Mouse (Mus musculus): ENCODE measurements around the gene Snx3. TPM values are rescaled to one million over a fixed set of nuclear protein-coding genes. Genes with fewer than 3 reads are reported as not detected.

The Snx3 gene
- polyA plus RNA-seq, 1 experiment from 2014 or later, result 249 TPM

- WGBS (ENCODE audit: insufficient replicate concordance), result 84% methylated on average over 8 of the region's 8 CpGs
- H3K9ac ChIP-seq (ENCODE audit: low read depth, low read length), result no peak overlapping the region
- H3K4me1 ChIP-seq (ENCODE audit: control insufficient read depth, low read depth, low read length), result peaks cover 28% of the 10 kb centered on the region
- no peaks in the 10 kb centered on the region for H3K27me3 ChIP-seq (ENCODE audit: control insufficient read depth, insufficient read depth, low read depth, low read length)
- no peak for ATAC-seq (ENCODE audit: low read depth)
- H3K4me3 ChIP-seq (ENCODE audit: low read depth, low read length), result no peak overlapping the region
- no peaks in the 10 kb centered on the region for H3K9me3 ChIP-seq (replicated peaks; ENCODE audit: control insufficient read depth, low read length)
- H3K4me2 ChIP-seq (ENCODE audit: low read depth, low read length), result no peak overlapping the region
- H3K36me3 ChIP-seq (ENCODE audit: control insufficient read depth, insufficient read depth), result peaks cover 2% of the 10 kb centered on the region; the same call in 1 of the 2 replicates
- H3K27ac ChIP-seq (ENCODE audit: low read length), result peak overlapping the region; percentile 99
Observed at GRCm38 (mm10) chr10:42500611-42501010, 1.2 kb upstream of the Snx3 start.

- Histone ChIP-seq H3K9ac (ENCODE audit: low read depth, low read length) (peak overlapping the region; percentile 100), H3K4me1 (ENCODE audit: control insufficient read depth, low read depth, low read length) (peaks cover 28% of the 10 kb centered on the region), H3K27ac (ENCODE audit: low read length) (peak overlapping the region; percentile 99), H3K4me3 (ENCODE audit: low read depth, low read length) (peak overlapping the region; percentile 99), H3K27me3 (ENCODE audit: control insufficient read depth, insufficient read depth, low read depth, low read length) (no peaks in the 10 kb centered on the region), H3K4me2 (ENCODE audit: low read depth, low read length) (peak overlapping the region; percentile 64), H3K9me3 (replicated peaks; ENCODE audit: control insufficient read depth, low read length) (no peaks in the 10 kb centered on the region), H3K36me3 (ENCODE audit: control insufficient read depth, insufficient read depth) (peaks cover 2% of the 10 kb centered on the region; the same call in 1 of the 2 replicates)
- WGBS (ENCODE audit: insufficient replicate concordance), result 63% methylated on average over 5 of the region's 5 CpGs
- ATAC-seq (ENCODE audit: low read depth), result no peak
Observed at GRCm38 (mm10) chr10:42501161-42501560, 669 bp upstream of the Snx3 start.

- Histone ChIP-seq H3K4me3 (ENCODE audit: low read depth, low read length) (peak overlapping the region; percentile 99), H3K4me2 (ENCODE audit: low read depth, low read length) (peak overlapping the region; percentile 76), H3K4me1 (ENCODE audit: control insufficient read depth, low read depth, low read length) (peaks cover 31% of the 10 kb centered on the region), H3K36me3 (ENCODE audit: control insufficient read depth, insufficient read depth) (peaks cover 2% of the 10 kb centered on the region; the same call in 1 of the 2 replicates), H3K9me3 (replicated peaks; ENCODE audit: control insufficient read depth, low read length) (no peaks in the 10 kb centered on the region), H3K9ac (ENCODE audit: low read depth, low read length) (peak overlapping the region; percentile 100), H3K27me3 (ENCODE audit: control insufficient read depth, insufficient read depth, low read depth, low read length) (no peaks in the 10 kb centered on the region), H3K27ac (ENCODE audit: low read length) (peak overlapping the region; percentile 99)
- WGBS (ENCODE audit: insufficient replicate concordance), result under 1% methylated on average over 53 of the region's 55 CpGs
- peak; percentile 33 for ATAC-seq (ENCODE audit: low read depth)
Observed at GRCm38 (mm10) chr10:42502349-42503111, 700 bp downstream of the Snx3 start.

GRCm38 (mm10) chr10:42504096-42504710 is 2.4 kb downstream of the Snx3 start:
- Histone ChIP-seq H3K9ac (ENCODE audit: low read depth, low read length) (no peak overlapping the region), H3K36me3 (ENCODE audit: control insufficient read depth, insufficient read depth) (peaks cover 5% of the 10 kb centered on the region), H3K4me2 (ENCODE audit: low read depth, low read length) (peak overlapping the region; percentile 76), H3K27ac (ENCODE audit: low read length) (peak overlapping the region; percentile 39), H3K9me3 (replicated peaks; ENCODE audit: control insufficient read depth, low read length) (no peaks in the 10 kb centered on the region), H3K27me3 (ENCODE audit: control insufficient read depth, insufficient read depth, low read depth, low read length) (no peaks in the 10 kb centered on the region), H3K4me3 (ENCODE audit: low read depth, low read length) (peak overlapping the region; percentile 99), H3K4me1 (ENCODE audit: control insufficient read depth, low read depth, low read length) (peaks cover 28% of the 10 kb centered on the region)
- ATAC-seq (ENCODE audit: low read depth), result no peak
- 55% methylated on average over 10 of the region's 10 CpGs for WGBS (ENCODE audit: insufficient replicate concordance)

- peaks cover 2% of the 10 kb centered on the region for H3K36me3 ChIP-seq (ENCODE audit: control insufficient read depth, insufficient read depth)
- no peak overlapping the region for H3K9ac ChIP-seq (ENCODE audit: low read depth, low read length)
- H3K9me3 ChIP-seq (replicated peaks; ENCODE audit: control insufficient read depth, low read length), result no peaks in the 10 kb centered on the region
- peaks cover 36% of the 10 kb centered on the region for H3K4me1 ChIP-seq (ENCODE audit: control insufficient read depth, low read depth, low read length)
- no peak overlapping the region; the same call in 1 of the 2 replicates for H3K27ac ChIP-seq (ENCODE audit: low read length)
- no peak for ATAC-seq (ENCODE audit: low read depth)
- no peaks in the 10 kb centered on the region for H3K27me3 ChIP-seq (ENCODE audit: control insufficient read depth, insufficient read depth, low read depth, low read length)
- WGBS (ENCODE audit: insufficient replicate concordance), result 57% methylated on average over 6 of the region's 6 CpGs
- H3K4me3 ChIP-seq (ENCODE audit: low read depth, low read length), result no peak overlapping the region
- H3K4me2 ChIP-seq (ENCODE audit: low read depth, low read length), result no peak overlapping the region
Observed at GRCm38 (mm10) chr10:42510141-42510540, 8.3 kb downstream of the Snx3 start.

GRCm38 (mm10) chr10:42511184-42512135 is 9.6 kb downstream of the Snx3 start:
- ATAC-seq (ENCODE audit: low read depth), result peak; percentile 86
- peak overlapping the region; percentile 13 for H3K9ac ChIP-seq (ENCODE audit: low read depth, low read length)
- peaks cover 41% of the 10 kb centered on the region for H3K4me1 ChIP-seq (ENCODE audit: control insufficient read depth, low read depth, low read length)

GRCm38 (mm10) chr10:42514125-42514524 is 12.3 kb downstream of the Snx3 start:
- Histone ChIP-seq H3K27me3 (ENCODE audit: control insufficient read depth, insufficient read depth, low read depth, low read length) (no peaks in the 10 kb centered on the region), H3K9ac (ENCODE audit: low read depth, low read length) (no peak overlapping the region), H3K36me3 (ENCODE audit: control insufficient read depth, insufficient read depth) (no peaks in the 10 kb centered on the region), H3K9me3 (replicated peaks; ENCODE audit: control insufficient read depth, low read length) (no peaks in the 10 kb centered on the region), H3K4me2 (ENCODE audit: low read depth, low read length) (no peak overlapping the region), H3K4me3 (ENCODE audit: low read depth, low read length) (no peak overlapping the region), H3K27ac (ENCODE audit: low read length) (no peak overlapping the region), H3K4me1 (ENCODE audit: control insufficient read depth, low read depth, low read length) (peaks cover 53% of the 10 kb centered on the region)
- ATAC-seq (ENCODE audit: low read depth), result no peak

More at GRCm38 (mm10) chr10:42511184-42512135, 9.6 kb downstream of the Snx3 start:
- Histone ChIP-seq H3K4me2 (ENCODE audit: low read depth, low read length) (peak overlapping the region; percentile 46), H3K4me3 (ENCODE audit: low read depth, low read length) (peak overlapping the region; percentile 23), H3K27ac (ENCODE audit: low read length) (peak overlapping the region; percentile 90), H3K36me3 (ENCODE audit: control insufficient read depth, insufficient read depth) (peaks cover 2% of the 10 kb centered on the region; the same call in 1 of the 2 replicates), H3K9me3 (replicated peaks; ENCODE audit: control insufficient read depth, low read length) (no peaks in the 10 kb centered on the region), H3K27me3 (ENCODE audit: control insufficient read depth, insufficient read depth, low read depth, low read length) (no peaks in the 10 kb centered on the region)
- WGBS (ENCODE audit: insufficient replicate concordance), result 22% methylated on average over 6 of the region's 6 CpGs

GRCm38 (mm10) chr10:42518363-42518762 is 16.5 kb downstream of the Snx3 start:
- H3K4me2 ChIP-seq (ENCODE audit: low read depth, low read length), result peak overlapping the region; percentile 6; the same call in 1 of the 2 replicates
- no peak overlapping the region for H3K9ac ChIP-seq (ENCODE audit: low read depth, low read length)
- H3K27ac ChIP-seq (ENCODE audit: low read length), result peak overlapping the region; percentile 74
- 23% methylated on average over 8 of the region's 8 CpGs for WGBS (ENCODE audit: insufficient replicate concordance)
- H3K4me1 ChIP-seq (ENCODE audit: control insufficient read depth, low read depth, low read length), result peaks cover 52% of the 10 kb centered on the region
- H3K4me3 ChIP-seq (ENCODE audit: low read depth, low read length), result no peak overlapping the region
- peak; percentile 82 for ATAC-seq (ENCODE audit: low read depth)
- no peaks in the 10 kb centered on the region for H3K36me3 ChIP-seq (ENCODE audit: control insufficient read depth, insufficient read depth)
- H3K9me3 ChIP-seq (replicated peaks; ENCODE audit: control insufficient read depth, low read length), result no peaks in the 10 kb centered on the region
- H3K27me3 ChIP-seq (ENCODE audit: control insufficient read depth, insufficient read depth, low read depth, low read length), result no peaks in the 10 kb centered on the region
